Mouse (Mus musculus): Measurements from ENCODE around the gene Gm5868.
"Not testable (repeated sequence)": the region's sequence is repeated elsewhere in the genome, so short reads cannot be mapped to it uniquely, and the experiment has no call there.

Gene Gm5868

GRCm38 (mm10) chr5:72587192-72587681 is at the start of gene Gm5868:
Gene Gm5868, minus strand, starts transcription at chr5:72587551.
- DNase-seq (ENCODE audit: low read depth, low spot score): no peak

- DNase-seq (ENCODE audit: low read depth, low spot score): no peak
Observed at GRCm38 (mm10) chr5:72636576-72636975, 49.2 kb upstream of the Gm5868 start.

- no peak for DNase-seq (ENCODE audit: low read depth, low spot score)
Observed at GRCm38 (mm10) chr5:72636122-72636521, 48.8 kb upstream of the Gm5868 start.

- DNase-seq (ENCODE audit: low read depth, low spot score): no peak
Observed at GRCm38 (mm10) chr5:72634791-72635271, 47.5 kb upstream of the Gm5868 start.

- DNase-seq (ENCODE audit: low read depth, low spot score): no peak
Observed at GRCm38 (mm10) chr5:72630026-72630425, 42.7 kb upstream of the Gm5868 start.

GRCm38 (mm10) chr5:72621022-72621421 is 33.7 kb upstream of the Gm5868 start:
- no peak for DNase-seq (ENCODE audit: low read depth, low spot score)

GRCm38 (mm10) chr5:72617413-72617812 is 30.1 kb upstream of the Gm5868 start:
- no peak for DNase-seq (ENCODE audit: low read depth, low spot score)

GRCm38 (mm10) chr5:72603138-72603537 is 15.8 kb upstream of the Gm5868 start:
- DNase-seq (ENCODE audit: low read depth, low spot score): no peak

- peak; percentile 30 for DNase-seq (ENCODE audit: low read depth, low spot score)
Observed at GRCm38 (mm10) chr5:72601006-72601405, 13.7 kb upstream of the Gm5868 start.

- DNase-seq (ENCODE audit: low read depth, low spot score): not testable (repeated sequence)
Observed at GRCm38 (mm10) chr5:72586667-72587191, 622 bp downstream of the Gm5868 start.

- not testable (repeated sequence) for DNase-seq (ENCODE audit: low read depth, low spot score)
Observed at GRCm38 (mm10) chr5:72586122-72586521, 1.2 kb downstream of the Gm5868 start.

GRCm38 (mm10) chr5:72580970-72581332 is 6.4 kb downstream of the Gm5868 start, which contains the start of gene Zar1:
Gene Zar1, minus strand, starts transcription at chr5:72581254.
- not testable (repeated sequence) for DNase-seq (ENCODE audit: low read depth, low spot score)

GRCm38 (mm10) chr5:72580088-72580969 is 7.0 kb downstream of the Gm5868 start:
- DNase-seq (ENCODE audit: low read depth, low spot score): not testable (repeated sequence)

- not testable (repeated sequence) for DNase-seq (ENCODE audit: low read depth, low spot score)
Observed at GRCm38 (mm10) chr5:72579599-72579998, 7.8 kb downstream of the Gm5868 start.

- no peak for DNase-seq (ENCODE audit: low read depth, low spot score)
Observed at GRCm38 (mm10) chr5:72565621-72566020, 21.7 kb downstream of the Gm5868 start.

GRCm38 (mm10) chr5:72563183-72563582 is 24.2 kb downstream of the Gm5868 start:
- not testable (repeated sequence) for DNase-seq (ENCODE audit: low read depth, low spot score)

GRCm38 (mm10) chr5:72560976-72561628 is 26.2 kb downstream of the Gm5868 start:
- no peak for DNase-seq (ENCODE audit: low read depth, low spot score)

GRCm38 (mm10) chr5:72559544-72560049 is 27.8 kb downstream of the Gm5868 start, which contains the start of gene Nfxl1:
Gene Nfxl1, minus strand, starts transcription at chr5:72559684.
- DNase-seq (ENCODE audit: low read depth, low spot score): peak; percentile 99

GRCm38 (mm10) chr5:72558716-72559526 is 28.4 kb downstream of the Gm5868 start:
- DNase-seq (ENCODE audit: low read depth, low spot score): no peak

- DNase-seq (ENCODE audit: low read depth, low spot score): no peak
Observed at GRCm38 (mm10) chr5:72556245-72556644, 31.1 kb downstream of the Gm5868 start.

GRCm38 (mm10) chr5:72551209-72551608 is 36.1 kb downstream of the Gm5868 start:
- no peak for DNase-seq (ENCODE audit: low read depth, low spot score)

All from retina, adult 2 months (tissue).